Mouse (Mus musculus): ENCODE measurements around the gene Emp2. TPM values are rescaled to one million over a fixed set of nuclear protein-coding genes. Genes with fewer than 3 reads are reported as not detected.

Gene Emp2
- polyA plus RNA-seq, 1 experiment from 2014 or later: 17.6 TPM

- H3K4me1 ChIP-seq (replicated peaks; ENCODE audit: control insufficient read depth, insufficient read depth, low read length): no peaks in the 10 kb centered on the region
- H3K4me2 ChIP-seq (replicated peaks): no peak overlapping the region
- 84% methylated on average over 4 of the region's 4 CpGs for WGBS
- ATAC-seq (ENCODE audit: low FRiP score): no peak
- no peaks in the 10 kb centered on the region for H3K27me3 ChIP-seq (ENCODE audit: control insufficient read depth, insufficient read depth, low read length)
- no peaks in the 10 kb centered on the region for H3K9me3 ChIP-seq (ENCODE audit: control insufficient read depth, low read length)
- no peak overlapping the region for H3K27ac ChIP-seq
- no peaks in the 10 kb centered on the region for H3K36me3 ChIP-seq (replicated peaks; ENCODE audit: control insufficient read depth, insufficient read depth)
- DNase-seq (ENCODE audit: low spot score): no peak
- H3K4me3 ChIP-seq (replicated peaks; ENCODE audit: low read length): no peak overlapping the region
- H3K9ac ChIP-seq: no peak overlapping the region
Measured at GRCm38 (mm10) chr16:10341110-10341509, 27.3 kb upstream of the Emp2 start.

GRCm38 (mm10) chr16:10339930-10340329, 26.2 kb upstream of the Emp2 start:
- WGBS: 95% methylated on average over 10 of the region's 10 CpGs
- ATAC-seq (ENCODE audit: low FRiP score) (no peak), DNase-seq (ENCODE audit: low spot score) (no peak)
- no peak overlapping the region for H3K9ac ChIP-seq
- H3K4me1 ChIP-seq (replicated peaks; ENCODE audit: control insufficient read depth, insufficient read depth, low read length): no peaks in the 10 kb centered on the region
- H3K36me3 ChIP-seq (replicated peaks; ENCODE audit: control insufficient read depth, insufficient read depth): no peaks in the 10 kb centered on the region
- H3K27me3 ChIP-seq (ENCODE audit: control insufficient read depth, insufficient read depth, low read length): no peaks in the 10 kb centered on the region
- no peak overlapping the region for H3K4me3 ChIP-seq (replicated peaks; ENCODE audit: low read length)
- no peaks in the 10 kb centered on the region for H3K9me3 ChIP-seq (ENCODE audit: control insufficient read depth, low read length)
- H3K27ac ChIP-seq: no peak overlapping the region
- no peak overlapping the region for H3K4me2 ChIP-seq (replicated peaks)

GRCm38 (mm10) chr16:10338601-10339000, 24.8 kb upstream of the Emp2 start:
- WGBS: 91% methylated on average over 5 of the region's 5 CpGs
- ATAC-seq (ENCODE audit: low FRiP score): no peak

GRCm38 (mm10) chr16:10337422-10338197, 23.8 kb upstream of the Emp2 start:
- Histone ChIP-seq H3K27ac (no peak overlapping the region), H3K9me3 (ENCODE audit: control insufficient read depth, low read length) (no peaks in the 10 kb centered on the region), H3K27me3 (ENCODE audit: control insufficient read depth, insufficient read depth, low read length) (no peaks in the 10 kb centered on the region), H3K4me1 (replicated peaks; ENCODE audit: control insufficient read depth, insufficient read depth, low read length) (no peaks in the 10 kb centered on the region), H3K4me3 (replicated peaks; ENCODE audit: low read length) (no peak overlapping the region), H3K4me2 (replicated peaks) (no peak overlapping the region), H3K9ac (no peak overlapping the region), H3K36me3 (replicated peaks; ENCODE audit: control insufficient read depth, insufficient read depth) (no peaks in the 10 kb centered on the region)
- ATAC-seq (ENCODE audit: low FRiP score) (no peak), DNase-seq (ENCODE audit: low spot score) (no peak)
- WGBS: 87% methylated on average over 13 of the region's 13 CpGs

More at GRCm38 (mm10) chr16:10338601-10339000, 24.8 kb upstream of the Emp2 start:
- Histone ChIP-seq H3K36me3 (replicated peaks; ENCODE audit: control insufficient read depth, insufficient read depth) (no peaks in the 10 kb centered on the region), H3K4me1 (replicated peaks; ENCODE audit: control insufficient read depth, insufficient read depth, low read length) (no peaks in the 10 kb centered on the region), H3K27me3 (ENCODE audit: control insufficient read depth, insufficient read depth, low read length) (no peaks in the 10 kb centered on the region), H3K27ac (no peak overlapping the region), H3K9ac (no peak overlapping the region), H3K9me3 (ENCODE audit: control insufficient read depth, low read length) (no peaks in the 10 kb centered on the region), H3K4me3 (replicated peaks; ENCODE audit: low read length) (no peak overlapping the region), H3K4me2 (replicated peaks) (no peak overlapping the region)
- DNase-seq (ENCODE audit: low spot score): no peak

GRCm38 (mm10) chr16:10336454-10337421, 23.0 kb upstream of the Emp2 start:
- H3K4me1 ChIP-seq (replicated peaks; ENCODE audit: control insufficient read depth, insufficient read depth, low read length): no peaks in the 10 kb centered on the region
- H3K9ac ChIP-seq: no peak overlapping the region
- no peak for ATAC-seq (ENCODE audit: low FRiP score)
- H3K9me3 ChIP-seq (ENCODE audit: control insufficient read depth, low read length): no peaks in the 10 kb centered on the region
- no peak overlapping the region for H3K4me2 ChIP-seq (replicated peaks)
- H3K4me3 ChIP-seq (replicated peaks; ENCODE audit: low read length): no peak overlapping the region
- no peak overlapping the region for H3K27ac ChIP-seq
- H3K27me3 ChIP-seq (ENCODE audit: control insufficient read depth, insufficient read depth, low read length): no peaks in the 10 kb centered on the region
- WGBS: 93% methylated on average over 19 of the region's 19 CpGs
- no peaks in the 10 kb centered on the region for H3K36me3 ChIP-seq (replicated peaks; ENCODE audit: control insufficient read depth, insufficient read depth)
- no peak for DNase-seq (ENCODE audit: low spot score)

- Histone ChIP-seq H3K4me3 (replicated peaks; ENCODE audit: low read length) (no peak overlapping the region), H3K4me2 (replicated peaks) (no peak overlapping the region), H3K9ac (no peak overlapping the region), H3K9me3 (ENCODE audit: control insufficient read depth, low read length) (no peaks in the 10 kb centered on the region), H3K36me3 (replicated peaks; ENCODE audit: control insufficient read depth, insufficient read depth) (no peaks in the 10 kb centered on the region), H3K4me1 (replicated peaks; ENCODE audit: control insufficient read depth, insufficient read depth, low read length) (no peaks in the 10 kb centered on the region), H3K27me3 (ENCODE audit: control insufficient read depth, insufficient read depth, low read length) (no peaks in the 10 kb centered on the region), H3K27ac (no peak overlapping the region)
- ATAC-seq (ENCODE audit: low FRiP score) (no peak), DNase-seq (ENCODE audit: low spot score) (no peak)
- WGBS: 93% methylated on average over 2 of the region's 2 CpGs
Measured at GRCm38 (mm10) chr16:10335953-10336352, 22.2 kb upstream of the Emp2 start.

GRCm38 (mm10) chr16:10332732-10333131, 19.0 kb upstream of the Emp2 start:
- no peak for DNase-seq (ENCODE audit: low spot score)
- H3K36me3 ChIP-seq (replicated peaks; ENCODE audit: control insufficient read depth, insufficient read depth): no peaks in the 10 kb centered on the region
- H3K27me3 ChIP-seq (ENCODE audit: control insufficient read depth, insufficient read depth, low read length): no peaks in the 10 kb centered on the region
- no peak overlapping the region for H3K9ac ChIP-seq
- H3K4me3 ChIP-seq (replicated peaks; ENCODE audit: low read length): no peak overlapping the region
- H3K4me2 ChIP-seq (replicated peaks): no peak overlapping the region
- H3K9me3 ChIP-seq (ENCODE audit: control insufficient read depth, low read length): no peaks in the 10 kb centered on the region
- H3K27ac ChIP-seq: no peak overlapping the region
- no peaks in the 10 kb centered on the region for H3K4me1 ChIP-seq (replicated peaks; ENCODE audit: control insufficient read depth, insufficient read depth, low read length)
- WGBS: 50% methylated on average over 7 of the region's 7 CpGs
- ATAC-seq (ENCODE audit: low FRiP score): no peak

GRCm38 (mm10) chr16:10330586-10331495, 17.1 kb upstream of the Emp2 start:
- Histone ChIP-seq H3K4me3 (replicated peaks; ENCODE audit: low read length) (no peak overlapping the region), H3K4me2 (replicated peaks) (no peak overlapping the region), H3K9me3 (ENCODE audit: control insufficient read depth, low read length) (no peaks in the 10 kb centered on the region), H3K27me3 (ENCODE audit: control insufficient read depth, insufficient read depth, low read length) (no peaks in the 10 kb centered on the region), H3K9ac (no peak overlapping the region), H3K36me3 (replicated peaks; ENCODE audit: control insufficient read depth, insufficient read depth) (no peaks in the 10 kb centered on the region), H3K4me1 (replicated peaks; ENCODE audit: control insufficient read depth, insufficient read depth, low read length) (no peaks in the 10 kb centered on the region), H3K27ac (no peak overlapping the region)
- WGBS: 82% methylated on average over 12 of the region's 12 CpGs
- no peak for ATAC-seq (ENCODE audit: low FRiP score)
- DNase-seq (ENCODE audit: low spot score): no peak
